Mouse (Mus musculus): ENCODE data around the gene Clcn5. TPM values are rescaled to one million over a fixed set of nuclear protein-coding genes. Genes with fewer than 3 reads are reported as not detected.

The Clcn5 gene
- 4.8 TPM for polyA plus RNA-seq (2017; shearing (Covaris generic))

DNA sequence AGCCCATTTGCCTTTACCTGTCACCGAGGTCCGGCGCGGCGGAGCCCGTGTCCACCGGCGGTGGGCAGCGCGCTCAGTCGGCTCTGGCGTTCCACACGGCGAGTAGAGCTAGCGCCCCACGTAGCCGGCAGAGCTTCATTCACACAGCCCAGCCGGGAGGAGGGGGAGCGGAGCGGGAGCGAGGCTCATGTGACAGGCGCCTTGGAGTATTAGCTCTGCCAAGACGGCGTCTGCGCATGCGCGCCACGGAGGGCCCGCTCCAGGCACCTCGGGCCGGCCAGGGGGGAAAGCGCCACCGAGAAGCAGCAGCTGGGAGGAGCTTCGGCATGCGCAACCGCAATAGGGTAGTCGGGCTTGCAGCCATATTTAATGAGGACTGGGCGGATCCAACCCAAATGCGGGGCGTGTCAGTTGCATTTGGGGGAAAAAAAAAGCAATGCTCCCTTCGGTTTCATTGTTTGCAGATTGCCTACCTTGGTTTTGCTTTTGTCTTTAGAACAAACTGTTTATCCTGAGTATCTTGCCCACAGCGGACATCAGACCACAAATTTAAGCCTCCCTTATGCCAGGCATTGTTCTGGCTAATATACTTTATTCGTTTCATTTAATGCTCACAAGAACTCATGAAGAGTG, at the start of gene Clcn5:
Gene Clcn5, minus strand, starts transcription at position 270 of the 633 bp plus-strand sequence.

Other genes starting within 250 kb of the Clcn5 start
- gene Usp27x, start 56.5 kb upstream of the Clcn5 start, polyA plus RNA-seq (2017; shearing (Covaris generic)) = 0.22 TPM